Mouse (Mus musculus): ENCODE data around the gene Vav3. TPM values are rescaled to one million over a fixed set of nuclear protein-coding genes. Genes with fewer than 3 reads are reported as not detected.

Gene Vav3
- polyA plus RNA-seq, 1 experiment from 2014 or later = 24.8 TPM

DNA sequence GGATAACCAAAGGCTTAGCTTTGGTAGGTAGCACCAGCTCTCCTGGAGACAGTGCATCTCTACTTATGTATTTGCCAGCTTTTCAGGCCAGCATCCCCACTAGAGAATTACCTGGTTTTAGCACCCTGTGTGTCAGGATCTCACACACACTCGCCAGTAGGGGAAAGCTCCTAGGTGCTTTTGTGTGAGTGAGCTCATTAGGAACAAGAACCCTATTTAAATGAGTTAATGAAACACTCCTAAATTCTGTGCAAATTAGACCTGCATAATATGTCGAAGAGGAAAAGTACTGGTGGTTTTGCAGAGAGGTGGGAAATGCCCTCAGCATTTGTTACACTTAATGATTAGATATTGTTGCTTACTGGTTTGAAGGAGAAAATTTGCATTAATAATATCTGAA is 350.1 kb downstream of the Vav3 start:
- Histone ChIP-seq H3K4me3 (no peak overlapping the region), H3K9ac (no peak overlapping the region), H3K27ac (no peak overlapping the region), H3K9me3 (no peaks in the 10 kb centered on the region), H3K27me3 (no peaks in the 10 kb centered on the region), H3K4me1 (replicated peaks) (no peaks in the 10 kb centered on the region), H3K36me3 (no peaks in the 10 kb centered on the region), H3K4me2 (no peak overlapping the region)
- 66% methylated on average over 2 of the region's 2 CpGs for WGBS
- no peak for ATAC-seq (ENCODE audit: low FRiP score)

DNA sequence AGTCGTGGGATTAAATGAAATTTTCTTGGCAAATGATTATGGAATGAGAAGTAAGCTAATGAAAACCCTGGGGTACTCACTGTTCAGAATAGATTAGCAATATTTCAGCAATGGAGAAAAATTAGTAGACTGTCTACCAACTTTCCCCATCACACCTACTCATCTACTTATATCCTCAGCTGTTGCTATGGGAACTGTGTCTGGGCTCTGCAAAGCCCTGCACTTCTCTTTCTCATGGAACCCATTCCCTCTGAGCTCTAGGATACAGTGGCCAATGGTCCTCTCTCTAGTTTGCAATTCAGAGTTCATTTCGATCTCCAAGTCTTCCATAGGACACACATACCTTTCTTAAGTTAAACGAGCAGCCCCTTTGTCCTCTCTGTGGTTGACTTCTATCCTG is 352.2 kb downstream of the Vav3 start:
- Histone ChIP-seq H3K9me3 (no peaks in the 10 kb centered on the region), H3K4me1 (replicated peaks) (no peaks in the 10 kb centered on the region), H3K27ac (no peak overlapping the region), H3K4me2 (no peak overlapping the region), H3K9ac (no peak overlapping the region), H3K27me3 (no peaks in the 10 kb centered on the region), H3K36me3 (no peaks in the 10 kb centered on the region), H3K4me3 (no peak overlapping the region)
- 86% methylated on average over 3 of the region's 3 CpGs for WGBS
- ATAC-seq (ENCODE audit: low FRiP score) = no peak

DNA sequence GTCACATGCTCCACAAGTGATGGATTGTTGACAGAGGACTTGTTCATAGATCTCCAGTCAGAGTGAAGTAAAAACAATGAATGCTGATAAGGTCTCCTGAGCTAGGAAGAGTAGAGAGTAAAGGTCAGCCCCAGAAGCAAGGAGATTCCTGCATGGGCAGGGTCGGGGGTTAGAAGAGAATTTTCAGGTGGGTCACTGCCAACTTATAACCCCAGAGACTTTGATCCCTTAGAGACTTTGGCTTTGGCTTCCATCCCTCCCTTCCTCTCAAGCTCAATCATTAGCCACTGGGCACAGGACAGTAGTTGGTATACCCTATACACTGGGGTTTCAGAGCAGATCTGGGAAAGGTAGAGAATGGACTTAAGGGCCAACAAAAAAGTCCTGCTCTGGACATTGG is 360.8 kb downstream of the Vav3 start:
- Histone ChIP-seq H3K9me3 (no peaks in the 10 kb centered on the region), H3K4me3 (no peak overlapping the region), H3K9ac (no peak overlapping the region), H3K27me3 (no peaks in the 10 kb centered on the region), H3K27ac (no peak overlapping the region), H3K4me1 (replicated peaks) (no peaks in the 10 kb centered on the region), H3K4me2 (no peak overlapping the region), H3K36me3 (no peaks in the 10 kb centered on the region)
- ATAC-seq (ENCODE audit: low FRiP score) = no peak
- WGBS = 72% methylated on average over 1 of the region's 1 CpGs

DNA sequence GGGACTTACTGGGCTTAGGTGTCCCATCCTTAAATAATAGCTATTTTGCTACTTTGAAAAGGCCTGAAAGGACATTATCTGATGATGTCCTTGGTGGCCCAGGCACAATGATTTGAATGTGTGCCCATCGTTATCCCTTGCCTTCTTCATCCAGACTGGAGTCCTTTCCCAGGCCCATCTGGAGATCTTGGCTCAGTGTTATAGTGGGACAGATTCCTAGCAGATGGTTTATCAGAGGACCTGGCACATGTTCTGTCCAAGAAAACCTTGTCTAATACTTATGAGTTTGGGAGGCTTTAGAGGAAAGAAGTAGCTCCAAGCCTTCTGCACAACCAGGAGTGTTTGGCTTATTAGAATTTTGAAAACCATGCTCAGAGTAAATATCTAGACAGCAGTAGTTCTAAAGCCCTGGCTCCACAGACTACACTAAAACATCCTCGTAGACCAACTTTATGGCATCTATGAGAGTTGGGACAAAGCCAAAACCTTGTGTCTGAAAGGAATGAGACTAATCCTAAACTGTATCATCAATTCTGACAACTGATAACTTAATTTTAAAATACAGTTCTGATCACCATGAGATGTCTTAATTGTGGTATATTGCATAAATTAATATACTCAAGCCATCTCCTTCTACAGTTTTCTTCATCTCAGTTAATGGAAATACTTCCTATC is 367.5 kb downstream of the Vav3 start:
- Histone ChIP-seq H3K27ac (no peak overlapping the region), H3K4me2 (no peak overlapping the region), H3K4me1 (replicated peaks) (no peaks in the 10 kb centered on the region), H3K9me3 (no peaks in the 10 kb centered on the region), H3K4me3 (no peak overlapping the region), H3K27me3 (no peaks in the 10 kb centered on the region), H3K9ac (no peak overlapping the region), H3K36me3 (no peaks in the 10 kb centered on the region)
- 89% methylated on average over 2 of the region's 2 CpGs for WGBS
- ATAC-seq (ENCODE audit: low FRiP score) = no peak

DNA sequence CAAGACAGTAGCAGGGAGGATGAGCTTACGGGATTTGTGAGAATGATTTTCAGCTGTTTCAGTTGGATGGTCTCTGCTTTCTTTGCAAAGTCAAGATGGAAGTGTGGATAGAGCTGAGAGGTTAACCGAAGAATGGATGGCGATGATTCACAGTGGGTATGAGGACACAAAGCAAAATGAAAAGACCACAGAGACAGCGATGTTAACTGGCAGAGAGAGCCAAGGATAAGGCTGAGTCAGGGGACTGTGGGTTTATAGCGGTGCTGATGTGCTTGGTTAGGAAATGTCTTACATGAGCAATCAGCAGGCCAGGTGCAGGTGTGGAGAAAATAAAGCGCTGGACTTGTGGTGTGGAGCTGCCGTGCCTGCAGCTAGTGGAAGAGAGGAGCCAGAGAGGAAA is 371.3 kb downstream of the Vav3 start:
- H3K4me1 ChIP-seq (replicated peaks) = no peaks in the 10 kb centered on the region
- ATAC-seq (ENCODE audit: low FRiP score) = no peak
- H3K27ac ChIP-seq = no peak overlapping the region
- no peak overlapping the region for H3K4me2 ChIP-seq
- H3K4me3 ChIP-seq = no peak overlapping the region
- H3K9ac ChIP-seq = no peak overlapping the region
- H3K36me3 ChIP-seq = no peaks in the 10 kb centered on the region
- WGBS = 92% methylated on average over 7 of the region's 7 CpGs
- H3K27me3 ChIP-seq = no peaks in the 10 kb centered on the region
- no peaks in the 10 kb centered on the region for H3K9me3 ChIP-seq

DNA sequence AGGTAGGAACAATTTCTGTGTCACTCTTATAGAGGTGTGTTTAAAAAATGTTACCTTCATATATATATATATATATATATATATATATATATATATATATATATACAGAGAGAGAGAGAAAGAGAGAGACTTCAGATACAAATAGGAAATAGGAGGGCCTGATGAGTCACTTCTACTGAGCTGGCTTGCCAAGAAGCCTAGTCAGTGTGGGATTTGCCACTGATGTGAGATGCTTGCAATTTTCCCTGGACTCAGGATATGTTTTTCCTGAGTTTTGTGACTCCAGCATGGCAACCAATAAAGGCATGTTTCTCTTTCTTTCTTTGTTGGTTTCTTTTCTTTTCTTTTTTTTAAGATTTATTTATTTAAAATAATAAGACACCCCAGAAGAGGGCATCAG is 374.0 kb downstream of the Vav3 start:
- Histone ChIP-seq H3K9ac (no peak overlapping the region), H3K9me3 (no peaks in the 10 kb centered on the region), H3K4me2 (no peak overlapping the region), H3K36me3 (no peaks in the 10 kb centered on the region), H3K27ac (no peak overlapping the region), H3K4me1 (replicated peaks) (no peaks in the 10 kb centered on the region), H3K4me3 (no peak overlapping the region), H3K27me3 (no peaks in the 10 kb centered on the region)
- ATAC-seq (ENCODE audit: low FRiP score) = no peak

DNA sequence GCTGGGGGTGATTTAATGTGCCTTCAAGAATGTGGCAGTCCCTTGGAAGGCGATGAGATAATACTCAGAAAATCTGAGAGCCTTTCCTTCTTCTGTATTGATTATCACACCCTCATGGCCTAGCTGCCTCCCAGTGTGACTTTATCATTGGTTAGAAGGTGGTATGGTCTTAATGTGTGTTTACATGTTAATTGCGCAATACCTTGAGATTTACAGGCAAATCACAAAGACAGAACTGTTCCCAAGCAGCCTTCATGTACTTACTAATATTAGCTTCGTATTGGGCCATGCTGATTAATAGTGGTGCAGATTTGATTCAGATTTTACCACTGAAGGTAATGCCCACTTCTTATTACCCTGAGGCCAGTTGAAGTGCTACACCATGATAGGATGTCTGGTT is 381.3 kb downstream of the Vav3 start:
- Histone ChIP-seq H3K36me3 (no peaks in the 10 kb centered on the region), H3K27me3 (no peaks in the 10 kb centered on the region), H3K9me3 (no peaks in the 10 kb centered on the region), H3K9ac (no peak overlapping the region), H3K4me2 (no peak overlapping the region), H3K27ac (no peak overlapping the region), H3K4me1 (replicated peaks) (no peaks in the 10 kb centered on the region), H3K4me3 (no peak overlapping the region)
- WGBS = 91% methylated on average over 3 of the region's 3 CpGs
- no peak for ATAC-seq (ENCODE audit: low FRiP score)

DNA sequence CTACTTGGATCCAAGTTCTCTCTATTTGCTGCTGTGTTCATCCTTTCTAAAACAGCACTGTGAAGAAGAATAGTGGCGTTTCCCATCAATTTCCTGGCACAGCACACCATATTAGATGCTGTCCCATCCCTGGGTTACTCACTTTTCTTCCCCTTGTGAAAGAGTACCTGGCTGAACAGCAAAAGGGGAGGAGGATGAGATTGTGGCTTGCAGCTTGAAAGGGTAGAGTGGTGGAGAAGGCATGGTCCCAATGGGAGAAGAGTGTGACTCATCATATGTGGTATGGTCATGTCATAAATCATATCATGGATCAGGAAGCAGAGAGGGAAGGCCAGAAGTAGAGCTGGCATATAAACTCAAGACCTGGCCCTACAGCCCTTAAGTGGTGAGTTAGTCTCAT is 386.3 kb downstream of the Vav3 start:
- H3K27me3 ChIP-seq = no peaks in the 10 kb centered on the region
- no peak overlapping the region for H3K27ac ChIP-seq
- H3K4me1 ChIP-seq (replicated peaks) = peaks cover 7% of the 10 kb centered on the region
- ATAC-seq (ENCODE audit: low FRiP score) = no peak
- H3K9ac ChIP-seq = no peak overlapping the region
- no peaks in the 10 kb centered on the region for H3K9me3 ChIP-seq
- H3K4me3 ChIP-seq = no peak overlapping the region
- H3K4me2 ChIP-seq = no peak overlapping the region
- 84% methylated on average over 1 of the region's 1 CpGs for WGBS
- H3K36me3 ChIP-seq = no peaks in the 10 kb centered on the region

DNA sequence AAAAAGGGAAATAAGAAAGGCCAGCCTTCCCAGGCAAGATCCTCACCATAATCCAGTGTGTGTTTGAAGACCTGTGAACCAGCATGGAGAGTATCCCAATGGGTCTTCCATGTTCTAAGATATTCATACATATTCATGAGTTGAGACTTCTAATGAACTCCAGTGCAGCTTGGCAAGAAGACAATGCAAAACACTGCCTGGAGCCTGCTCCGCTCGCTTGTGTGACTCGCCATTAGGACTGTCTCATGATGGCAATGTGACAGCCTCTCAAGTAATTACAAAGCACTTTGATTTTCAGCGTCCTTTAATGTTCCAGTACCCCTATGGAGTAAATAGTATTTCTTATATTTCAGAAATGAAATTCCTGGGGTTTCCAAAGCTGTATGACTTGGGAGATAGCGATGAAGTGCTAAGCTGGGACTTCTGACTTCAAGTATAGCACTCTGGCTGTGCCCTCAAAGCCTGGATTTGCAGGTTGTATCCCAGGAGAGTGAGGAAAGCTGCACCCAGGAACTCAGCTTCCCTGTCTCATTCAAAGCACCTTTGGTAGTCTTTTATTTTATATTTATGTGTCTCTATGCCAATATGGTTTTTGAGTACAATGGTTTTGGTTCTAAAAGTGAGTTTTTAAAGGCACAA is 391.3 kb downstream of the Vav3 start:
- no peaks in the 10 kb centered on the region for H3K36me3 ChIP-seq
- no peak overlapping the region for H3K9ac ChIP-seq
- peak; percentile 72 for ATAC-seq (ENCODE audit: low FRiP score)
- H3K27me3 ChIP-seq = no peaks in the 10 kb centered on the region
- no peak overlapping the region for H3K4me3 ChIP-seq
- WGBS = 28% methylated on average over 5 of the region's 5 CpGs
- H3K4me1 ChIP-seq (replicated peaks) = peaks cover 24% of the 10 kb centered on the region
- H3K9me3 ChIP-seq = no peaks in the 10 kb centered on the region
- H3K4me2 ChIP-seq = peak overlapping the region; percentile 25; the same call in 1 of the 2 replicates
- H3K27ac ChIP-seq = peak overlapping the region; percentile 58

DNA sequence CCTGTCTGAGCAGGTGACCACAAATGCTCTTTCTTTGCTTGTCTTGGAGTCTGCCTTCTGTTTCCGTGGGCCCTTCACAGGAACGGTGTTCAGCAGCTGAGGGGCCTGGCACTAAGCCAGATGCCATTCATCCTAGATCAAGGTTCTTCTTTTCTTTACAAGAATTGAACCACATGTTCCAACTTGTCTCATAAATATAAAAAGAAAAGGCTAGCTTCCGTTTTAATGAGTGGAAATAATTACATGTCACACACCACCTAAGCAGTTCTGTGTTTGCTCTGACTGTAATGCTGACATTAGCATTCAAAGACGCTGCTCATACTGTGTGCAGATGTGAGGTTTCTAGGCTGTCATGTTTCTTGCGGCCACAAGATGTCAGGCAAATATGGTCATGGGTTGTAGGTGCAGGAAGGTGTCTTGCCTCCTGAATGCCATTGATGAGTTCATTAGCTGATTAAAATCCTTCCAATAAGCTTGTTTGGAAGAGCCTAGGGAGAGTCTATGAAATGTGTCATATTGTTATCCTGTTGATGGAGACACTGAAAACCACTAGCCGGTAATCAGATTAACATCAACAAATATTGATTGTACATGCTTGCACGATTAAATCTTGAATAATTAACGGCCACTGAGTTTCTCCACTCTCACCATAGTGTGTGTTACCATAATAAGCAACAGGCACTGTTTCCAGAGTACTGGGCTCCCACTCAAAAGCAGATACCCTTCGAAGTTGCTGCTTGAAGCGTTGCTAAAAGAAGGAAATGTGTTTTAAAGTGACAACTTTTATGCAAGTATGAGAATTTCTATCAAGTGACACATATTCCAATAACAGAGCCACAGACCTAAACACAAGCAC is 392.1 kb downstream of the Vav3 start:
- peak overlapping the region; percentile 25; the same call in 1 of the 2 replicates for H3K4me2 ChIP-seq
- 44% methylated on average over 10 of the region's 10 CpGs for WGBS
- peak; percentile 92 for ATAC-seq (ENCODE audit: low FRiP score)
- no peaks in the 10 kb centered on the region for H3K27me3 ChIP-seq
- no peaks in the 10 kb centered on the region for H3K9me3 ChIP-seq
- no peak overlapping the region for H3K4me3 ChIP-seq
- peaks cover 24% of the 10 kb centered on the region for H3K4me1 ChIP-seq (replicated peaks)
- peak overlapping the region; percentile 58; the same call in 1 of the 2 replicates for H3K27ac ChIP-seq
- H3K36me3 ChIP-seq = no peaks in the 10 kb centered on the region
- no peak overlapping the region for H3K9ac ChIP-seq

All from hindbrain, embryonic 13.5 days (tissue).